Mouse (Mus musculus): Measurements from ENCODE around the gene Rnf20. TPM values are rescaled to one million over a fixed set of nuclear protein-coding genes. Genes with fewer than 3 reads are reported as not detected.

The Rnf20 gene
- polyA plus RNA-seq, 2 experiments, result 54.3 to 54.5 TPM

- Histone ChIP-seq H3K4me3 (replicated peaks; ENCODE audit: low read length) (no peak overlapping the region), H3K27me3 (ENCODE audit: control insufficient read depth, insufficient read depth, low read length) (no peaks in the 10 kb centered on the region), H3K36me3 (ENCODE audit: control insufficient read depth, insufficient read depth, low read length) (peaks cover 39% of the 10 kb centered on the region), H3K9me3 (ENCODE audit: control insufficient read depth, low read length) (no peaks in the 10 kb centered on the region), H3K9ac (ENCODE audit: low read depth, low read length, severe bottlenecking) (no peak overlapping the region), H3K27ac (replicated peaks; ENCODE audit: low read depth, low read length) (no peak overlapping the region), H3K4me2 (replicated peaks; ENCODE audit: low read depth, low read length, severe bottlenecking) (no peak overlapping the region), H3K4me1 (ENCODE audit: control insufficient read depth, insufficient read depth, low read length) (no peaks in the 10 kb centered on the region)
- no peak for ATAC-seq (ENCODE audit: low FRiP score, low read depth)
- DNase-seq (ENCODE audit: low spot score), result no peak
- TF ChIP-seq POLR2A (IDR thresholded peaks at IDR 0.05; ENCODE audit: borderline replicate concordance, extremely low read depth, insufficient read depth, insufficient read length), result no peak
- 95% methylated on average over 9 of the region's 9 CpGs for WGBS
These were observed 29.9 kb downstream of the Rnf20 start for GRCm38 (mm10) chr4:49661664-49662063.

DNA sequence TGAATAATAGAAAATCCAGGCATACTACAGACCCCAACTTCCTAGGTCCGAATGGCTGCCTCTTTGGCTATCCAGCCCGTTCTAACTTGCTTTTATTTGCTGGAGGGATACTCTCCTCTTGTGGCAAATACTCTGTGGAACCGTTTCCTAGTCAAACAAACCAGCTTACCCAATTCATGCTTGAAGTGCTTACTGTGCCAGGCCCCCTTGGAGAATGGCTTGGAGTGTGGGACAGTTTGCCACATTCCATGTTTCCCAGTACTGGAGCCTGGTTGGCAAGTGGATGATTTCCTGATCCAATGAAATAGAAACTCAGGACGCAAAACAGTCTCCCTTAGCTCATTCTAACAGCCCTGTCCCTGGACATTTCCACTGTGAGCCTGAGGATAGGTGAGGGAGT, 30.4 kb downstream of the Rnf20 start:
- H3K27me3 ChIP-seq (ENCODE audit: control insufficient read depth, insufficient read depth, low read length), result no peaks in the 10 kb centered on the region
- no peak for TF ChIP-seq POLR2A (IDR thresholded peaks at IDR 0.05; ENCODE audit: borderline replicate concordance, extremely low read depth, insufficient read depth, insufficient read length)
- no peak overlapping the region for H3K9ac ChIP-seq (ENCODE audit: low read depth, low read length, severe bottlenecking)
- no peaks in the 10 kb centered on the region for H3K9me3 ChIP-seq (ENCODE audit: control insufficient read depth, low read length)
- ATAC-seq (ENCODE audit: low FRiP score, low read depth), result no peak
- no peak overlapping the region for H3K27ac ChIP-seq (replicated peaks; ENCODE audit: low read depth, low read length)
- H3K4me1 ChIP-seq (ENCODE audit: control insufficient read depth, insufficient read depth, low read length), result no peaks in the 10 kb centered on the region
- no peak for DNase-seq (ENCODE audit: low spot score)
- WGBS, result 83% methylated on average over 4 of the region's 4 CpGs
- peaks cover 36% of the 10 kb centered on the region for H3K36me3 ChIP-seq (ENCODE audit: control insufficient read depth, insufficient read depth, low read length)
- no peak overlapping the region for H3K4me3 ChIP-seq (replicated peaks; ENCODE audit: low read length)
- no peak overlapping the region for H3K4me2 ChIP-seq (replicated peaks; ENCODE audit: low read depth, low read length, severe bottlenecking)

- no peaks in the 10 kb centered on the region for H3K4me1 ChIP-seq (ENCODE audit: control insufficient read depth, insufficient read depth, low read length)
- TF ChIP-seq POLR2A (IDR thresholded peaks at IDR 0.05; ENCODE audit: borderline replicate concordance, extremely low read depth, insufficient read depth, insufficient read length), result no peak
- no peaks in the 10 kb centered on the region for H3K27me3 ChIP-seq (ENCODE audit: control insufficient read depth, insufficient read depth, low read length)
- no peak overlapping the region for H3K4me2 ChIP-seq (replicated peaks; ENCODE audit: low read depth, low read length, severe bottlenecking)
- ATAC-seq (ENCODE audit: low FRiP score, low read depth) (no peak), DNase-seq (ENCODE audit: low spot score) (no peak)
- no peaks in the 10 kb centered on the region for H3K9me3 ChIP-seq (ENCODE audit: control insufficient read depth, low read length)
- H3K4me3 ChIP-seq (replicated peaks; ENCODE audit: low read length), result no peak overlapping the region
- no peak overlapping the region for H3K9ac ChIP-seq (ENCODE audit: low read depth, low read length, severe bottlenecking)
- no peak overlapping the region for H3K27ac ChIP-seq (replicated peaks; ENCODE audit: low read depth, low read length)
- H3K36me3 ChIP-seq (ENCODE audit: control insufficient read depth, insufficient read depth, low read length), result peaks cover 27% of the 10 kb centered on the region
- WGBS, result 87% methylated on average over 5 of the region's 5 CpGs
These were observed 33.0 kb downstream of the Rnf20 start for GRCm38 (mm10) chr4:49664850-49665249.

GRCm38 (mm10) chr4:49676071-49676470, 44.3 kb downstream of the Rnf20 start:
- no peak overlapping the region for H3K4me2 ChIP-seq (replicated peaks; ENCODE audit: low read depth, low read length, severe bottlenecking)
- ATAC-seq (ENCODE audit: low FRiP score, low read depth), result no peak
- DNase-seq (ENCODE audit: low spot score), result no peak
- no peaks in the 10 kb centered on the region for H3K36me3 ChIP-seq (ENCODE audit: control insufficient read depth, insufficient read depth, low read length)
- H3K9ac ChIP-seq (ENCODE audit: low read depth, low read length, severe bottlenecking), result no peak overlapping the region
- no peaks in the 10 kb centered on the region for H3K27me3 ChIP-seq (ENCODE audit: control insufficient read depth, insufficient read depth, low read length)
- no peaks in the 10 kb centered on the region for H3K9me3 ChIP-seq (ENCODE audit: control insufficient read depth, low read length)
- H3K27ac ChIP-seq (replicated peaks; ENCODE audit: low read depth, low read length), result no peak overlapping the region
- WGBS, result 90% methylated on average over 6 of the region's 6 CpGs
- no peaks in the 10 kb centered on the region for H3K4me1 ChIP-seq (ENCODE audit: control insufficient read depth, insufficient read depth, low read length)
- no peak for TF ChIP-seq POLR2A (IDR thresholded peaks at IDR 0.05; ENCODE audit: borderline replicate concordance, extremely low read depth, insufficient read depth, insufficient read length)
- no peak overlapping the region for H3K4me3 ChIP-seq (replicated peaks; ENCODE audit: low read length)

GRCm38 (mm10) chr4:49676790-49677189, 45.0 kb downstream of the Rnf20 start:
- Histone ChIP-seq H3K27me3 (ENCODE audit: control insufficient read depth, insufficient read depth, low read length) (no peaks in the 10 kb centered on the region), H3K9ac (ENCODE audit: low read depth, low read length, severe bottlenecking) (no peak overlapping the region), H3K4me3 (replicated peaks; ENCODE audit: low read length) (no peak overlapping the region), H3K4me2 (replicated peaks; ENCODE audit: low read depth, low read length, severe bottlenecking) (no peak overlapping the region), H3K36me3 (ENCODE audit: control insufficient read depth, insufficient read depth, low read length) (no peaks in the 10 kb centered on the region), H3K9me3 (ENCODE audit: control insufficient read depth, low read length) (no peaks in the 10 kb centered on the region), H3K27ac (replicated peaks; ENCODE audit: low read depth, low read length) (no peak overlapping the region), H3K4me1 (ENCODE audit: control insufficient read depth, insufficient read depth, low read length) (no peaks in the 10 kb centered on the region)
- TF ChIP-seq POLR2A (IDR thresholded peaks at IDR 0.05; ENCODE audit: borderline replicate concordance, extremely low read depth, insufficient read depth, insufficient read length), result no peak
- no peak for DNase-seq (ENCODE audit: low spot score)
- no peak for ATAC-seq (ENCODE audit: low FRiP score, low read depth)
- WGBS, result 63% methylated on average over 7 of the region's 7 CpGs

Measured in limb, embryonic 14.5 days (tissue).